Mouse (Mus musculus): ENCODE data around the gene Olfr763.

GRCm38 (mm10) chr10:129010288-129010841 lies at the start of gene Olfr763:
- no peak for TF ChIP-seq POLR2A (IDR thresholded peaks at IDR 0.05; ENCODE audit: borderline replicate concordance, extremely low read depth, insufficient read depth, insufficient read length, poor library complexity, severe bottlenecking)
- TF ChIP-seq CTCF (IDR thresholded peaks at IDR 0.05; ENCODE audit: borderline replicate concordance, extremely low read depth, insufficient read depth, insufficient read length): no peak
